Mouse (Mus musculus) heart, postnatal 36 days (tissue): ENCODE measurements around the gene Upb1. TPM values are rescaled to one million over a fixed set of nuclear protein-coding genes. Genes with fewer than 3 reads are reported as not detected.
"Not testable (repeated sequence)": the region's sequence is repeated elsewhere in the genome, so short reads cannot be mapped to it uniquely, and the experiment has no call there.

Experiments used
- DNase-seq, 2 experiments: peaks; one replicate each; pipeline ENCODE4 v3.0.0; 2021 to 2022
- intact Hi-C: fragments of 180-260 bp; cut with DNase I; formaldehyde crosslinking; loops from one replicate; pipeline ENCODE4 v1.15.1; 2025
- total RNA-seq, 2 experiments: library from RNA; stranded (reverse); gene quantifications; 2 replicates each; pipeline ENCODE4 v1.2.3; 2021

The Upb1 gene
- total RNA-seq, 2 experiments from 2014 or later = 0.65 to 1.3 TPM

GRCm38 (mm10) chr10:75448806-75449420, 48.0 kb downstream of the Upb1 start:
- DNase-seq = no peak
- intact Hi-C loops = no loop called here

GRCm38 (mm10) chr10:75450331-75450730, 49.4 kb downstream of the Upb1 start:
- intact Hi-C loops = no loop called here
- DNase-seq = no peak

- DNase-seq = peak; percentile 59 to 62
- intact Hi-C loops = no loop called here
Observed at GRCm38 (mm10) chr10:75451036-75451786, 50.3 kb downstream of the Upb1 start.

GRCm38 (mm10) chr10:75456061-75456831, 55.3 kb downstream of the Upb1 start:
- peak; percentile 40 to 56 for DNase-seq
- intact Hi-C loops = not testable (repeated sequence)

GRCm38 (mm10) chr10:75457852-75458251, 56.9 kb downstream of the Upb1 start:
- intact Hi-C loops = no loop called here
- DNase-seq = no peak

- DNase-seq = no peak
- intact Hi-C loops = no loop called here
Observed at GRCm38 (mm10) chr10:75458329-75458728, 57.4 kb downstream of the Upb1 start.

GRCm38 (mm10) chr10:75462728-75463127, 61.8 kb downstream of the Upb1 start:
- intact Hi-C loops = no loop called here
- no peak for DNase-seq

- DNase-seq = peak; percentile 25 to 44
- intact Hi-C loops = no loop called here
Observed at GRCm38 (mm10) chr10:75465781-75466550, 65.1 kb downstream of the Upb1 start.

GRCm38 (mm10) chr10:75473411-75473810, 72.5 kb downstream of the Upb1 start:
- DNase-seq = no peak
- intact Hi-C loops = no loop called here

GRCm38 (mm10) chr10:75474571-75474970, 73.7 kb downstream of the Upb1 start:
- no peak for DNase-seq
- intact Hi-C loops = no loop called here

GRCm38 (mm10) chr10:75475139-75475850, 74.4 kb downstream of the Upb1 start:
- DNase-seq, intact Hi-C loops: not testable (repeated sequence)

GRCm38 (mm10) chr10:75477034-75477433, 76.1 kb downstream of the Upb1 start:
- intact Hi-C loops = no loop called here
- DNase-seq = peak in 1 of 2 experiments; percentile 33

GRCm38 (mm10) chr10:75479955-75480354, 79.0 kb downstream of the Upb1 start:
- DNase-seq = no peak
- intact Hi-C loops = no loop called here

GRCm38 (mm10) chr10:75481703-75482102, 80.8 kb downstream of the Upb1 start:
- intact Hi-C loops = no loop called here
- DNase-seq = no peak

GRCm38 (mm10) chr10:75482271-75482670, 81.4 kb downstream of the Upb1 start:
- intact Hi-C loops = no loop called here
- no peak for DNase-seq

- no peak for DNase-seq
- intact Hi-C loops = no loop called here
Observed at GRCm38 (mm10) chr10:75482919-75483483, 82.1 kb downstream of the Upb1 start.

GRCm38 (mm10) chr10:75484066-75484465, 83.2 kb downstream of the Upb1 start:
- DNase-seq = no peak
- intact Hi-C loops = no loop called here

- intact Hi-C loops = loop anchor here (5.0 kb wide), 2 partner anchors 92 to 207 kb away; no protein-coding TSS in a partner anchor
- DNase-seq = no peak
Observed at GRCm38 (mm10) chr10:75484767-75485166, 83.9 kb downstream of the Upb1 start.
